In genomic region chr10:10688907-10689667, GRCm38 (mm10) we compare ENCODE assay signal across 9 mouse cellular contexts. TPM values are rescaled to one million over a fixed set of nuclear protein-coding genes. Genes with fewer than 3 reads are reported as not detected.
A peak's percentile ranks its signal among the peaks of the same experiment; 100 is the strongest.
DNase-seq lines count a peak whose midpoint lies in the region; ATAC-seq lines count a peak whose summit lies in the region.
"Had no signal": no experiment of that assay in that cellular context is flagged by ENCODE, and none has a peak within 500 bp of the region (broad histone marks: within the 10 kb centered on the region; RNA-seq: fewer than 3 reads in every experiment).

No protein-coding gene starts in this region.

- intact Hi-C loops in heart, postnatal 10 days (cut with DNase I), result no loop called here

- peak overlapping the region; percentile 49 for H3K4me3 ChIP-seq in limb, embryonic 13.5 days
- H3K4me3 ChIP-seq in neural tube, embryonic 15.5 days (replicated peaks), result peak overlapping the region; percentile 53
- H3K4me3 ChIP-seq: erythroblast, embryonic 14.5 days had no signal

- H3K4me1 ChIP-seq in limb, embryonic 13.5 days, result peaks cover 10% of the 10 kb centered on the region; the same call in 1 of the 2 replicates
- H3K4me1 ChIP-seq in neural tube, embryonic 15.5 days, result peaks cover 10% of the 10 kb centered on the region

- H3K9me3 ChIP-seq in limb, embryonic 13.5 days, result no peaks in the 10 kb centered on the region
- H3K9me3 ChIP-seq in neural tube, embryonic 15.5 days (replicated peaks), result no peaks in the 10 kb centered on the region

- peak overlapping the region; percentile 63 for H3K9ac ChIP-seq in limb, embryonic 13.5 days
- peak overlapping the region; percentile 51 for H3K9ac ChIP-seq in neural tube, embryonic 15.5 days (replicated peaks)

- peak; percentile 61 to 76 for DNase-seq in left cerebral cortex, adult 18-20 months (ENCODE audit: low spot score in 2 of 2)
- DNase-seq in left cerebral cortex, adult 11 months (ENCODE audit: low spot score), result no peak
- peak; percentile 22 for DNase-seq in embryo, embryonic 10 days (ENCODE audit: low spot score)
- DNase-seq in heart, postnatal 10 days, result peak; percentile 1 to 5
- DNase-seq in natural killer cell, adult 2 months (ENCODE audit: low spot score in 2 of 2), result no peak

- WGBS in limb, embryonic 13.5 days, result 2% methylated on average over 35 of the region's 35 CpGs
- WGBS in neural tube, embryonic 15.5 days, result 2% methylated on average over 35 of the region's 35 CpGs

- H3K27ac ChIP-seq in limb, embryonic 13.5 days, result no peak overlapping the region
- no peak overlapping the region for H3K27ac ChIP-seq in neural tube, embryonic 15.5 days (replicated peaks)

- no peaks in the 10 kb centered on the region for H3K36me3 ChIP-seq in limb, embryonic 13.5 days
- H3K36me3 ChIP-seq in neural tube, embryonic 15.5 days, result no peaks in the 10 kb centered on the region

- peak overlapping the region; percentile 97 for H3K4me2 ChIP-seq in limb, embryonic 13.5 days (replicated peaks)
- peak overlapping the region; percentile 96 for H3K4me2 ChIP-seq in neural tube, embryonic 15.5 days

- ATAC-seq in limb, embryonic 13.5 days (ENCODE audit: low FRiP score, low read depth), result peak; percentile 24; the same call in 1 of the 2 replicates
- peak; percentile 77 for ATAC-seq in neural tube, embryonic 15.5 days (ENCODE audit: low FRiP score)

- H3K27me3 ChIP-seq in limb, embryonic 13.5 days, result peaks cover 13% of the 10 kb centered on the region
- H3K27me3 ChIP-seq in neural tube, embryonic 15.5 days (replicated peaks), result no peaks in the 10 kb centered on the region

RNA-seq across cellular contexts. Expression of gene Gm10944, which starts 7.9 kb away (rescaled TPM):
- total RNA-seq in left cerebral cortex, adult 18-20 months (2021), result not detected
- total RNA-seq in heart, postnatal 10 days (2021), result not detected
- not detected in 2 replicates for polyA plus RNA-seq in limb, embryonic 13.5 days (2015; fragmentation: Nextera tagmentation; extraction: Ambion mirVana)
- not detected in 2 replicates for polyA plus RNA-seq in neural tube, embryonic 15.5 days (2015; fragmentation: Nextera tagmentation; extraction: Ambion mirVana)
- polyA plus RNA-seq: erythroblast, embryonic 14.5 days; spleen, adult 2 months had no signal

Comparison
In these comparisons a context has a peak if more than half of its experiments do, and no peak if none do; other contexts are left out.
1. DNase-seq: peak in left cerebral cortex, adult 18-20 months (2 of 2), embryo, embryonic 10 days (single experiment) and heart, postnatal 10 days (2 of 2); none in left cerebral cortex, adult 11 months (single experiment) and natural killer cell, adult 2 months (0 of 2).